Mouse (Mus musculus) left cerebral cortex, adult 11 months (tissue): Measurements from ENCODE around the gene Uts2b.

ENCODE experiments used
- DNase-seq: peaks from one replicate; pipeline ENCODE4 v3.0.0; 2022; ENCODE audit warnings: low spot score

Gene Uts2b

GRCm38 (mm10) chr16:27370191-27370590 is at the start of gene Uts2b:
Gene Uts2b (minus strand): TSS chr16:27370239.
- DNase-seq: no peak

- DNase-seq: no peak
These were observed 47.6 kb upstream of the Uts2b start for GRCm38 (mm10) chr16:27417632-27418031.

GRCm38 (mm10) chr16:27416937-27417584 is 47.0 kb upstream of the Uts2b start:
- DNase-seq: no peak

GRCm38 (mm10) chr16:27404107-27404506 is 34.1 kb upstream of the Uts2b start:
- no peak for DNase-seq

GRCm38 (mm10) chr16:27401579-27401978 is 31.5 kb upstream of the Uts2b start:
- DNase-seq: no peak

- no peak for DNase-seq
These were observed 29.7 kb upstream of the Uts2b start for GRCm38 (mm10) chr16:27399719-27400253.

- DNase-seq: no peak
These were observed 29.1 kb upstream of the Uts2b start for GRCm38 (mm10) chr16:27399026-27399718.

GRCm38 (mm10) chr16:27396951-27397350 is 26.9 kb upstream of the Uts2b start:
- no peak for DNase-seq

- DNase-seq: no peak
These were observed 25.4 kb upstream of the Uts2b start for GRCm38 (mm10) chr16:27395251-27396037.

GRCm38 (mm10) chr16:27391845-27392244 is 21.8 kb upstream of the Uts2b start:
- DNase-seq: no peak

GRCm38 (mm10) chr16:27390306-27390705 is 20.3 kb upstream of the Uts2b start:
- DNase-seq: no peak

GRCm38 (mm10) chr16:27389534-27390282 is 19.7 kb upstream of the Uts2b start:
- no peak for DNase-seq

- DNase-seq: peak; percentile 60
These were observed 18.9 kb upstream of the Uts2b start, which contains the start of gene Ccdc50 for GRCm38 (mm10) chr16:27388761-27389451. Gene Ccdc50 (plus strand): TSS chr16:27388869.

- no peak for DNase-seq
These were observed 17.9 kb upstream of the Uts2b start for GRCm38 (mm10) chr16:27387634-27388611.

GRCm38 (mm10) chr16:27386850-27387407 is 16.9 kb upstream of the Uts2b start:
- no peak for DNase-seq

GRCm38 (mm10) chr16:27385649-27386048 is 15.6 kb upstream of the Uts2b start:
- DNase-seq: no peak

- DNase-seq: peak; percentile 23
These were observed 15.0 kb upstream of the Uts2b start for GRCm38 (mm10) chr16:27384893-27385603.

- DNase-seq: no peak
These were observed 12.2 kb upstream of the Uts2b start for GRCm38 (mm10) chr16:27382217-27382616.

- DNase-seq: no peak
These were observed 6.5 kb upstream of the Uts2b start for GRCm38 (mm10) chr16:27376556-27376955.
